Mouse (Mus musculus): Measurements from ENCODE around the gene Tubb4a.

- no peak for TF ChIP-seq CTCF (IDR thresholded peaks at IDR 0.05; ENCODE audit: borderline replicate concordance, insufficient read depth, low read length)
- TF ChIP-seq POLR2A (IDR thresholded peaks at IDR 0.05; ENCODE audit: low read depth, low read length) = peak; percentile 90
These were observed 17.8 kb upstream of the Tubb4a start, which contains the start of gene Tnfsf9 for GRCm38 (mm10) chr17:57105181-57106034.
